Mouse (Mus musculus) bone marrow macrophage, adult 2 months (primary cell): ENCODE data around the gene Grb2.

ENCODE experiments used
- CTCF ChIP-seq: IDR thresholded peaks from 2 replicates; pipeline ENCODE4 v1.5.1; 2012; ENCODE audit warnings: low read depth, mild to moderate bottlenecking, low read length, moderate library complexity
- POLR2A ChIP-seq: IDR thresholded peaks from 2 replicates; pipeline ENCODE4 v1.6.1; 2012; ENCODE audit warnings: mild to moderate bottlenecking, low read depth, low read length, borderline replicate concordance

DNA sequence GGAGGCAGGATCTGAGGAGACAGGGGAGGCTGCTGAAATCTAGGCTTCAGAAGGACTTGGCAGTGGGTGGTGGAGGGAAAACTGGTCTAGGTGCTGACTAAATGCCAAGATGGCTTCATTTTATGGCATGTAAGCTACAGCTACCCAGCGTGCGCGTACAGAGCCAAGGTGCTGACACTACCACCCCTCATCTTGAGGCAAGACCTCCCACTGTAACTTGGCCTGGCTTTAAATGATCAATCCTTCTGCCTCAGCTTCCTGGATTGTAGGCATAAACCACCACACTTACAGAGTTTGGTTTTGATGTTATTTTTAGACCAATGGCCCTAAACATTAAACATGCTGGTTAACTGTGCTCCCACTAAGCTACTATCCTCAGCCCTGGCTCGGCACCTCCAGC, 68.9 kb downstream of the Grb2 start:
- TF ChIP-seq POLR2A: no peak
- TF ChIP-seq CTCF: no peak
